Mouse (Mus musculus): ENCODE results near the gene Pik3ca.
A peak's percentile ranks its signal among the peaks of the same experiment; 100 is the strongest.

Gene Pik3ca

DNA sequence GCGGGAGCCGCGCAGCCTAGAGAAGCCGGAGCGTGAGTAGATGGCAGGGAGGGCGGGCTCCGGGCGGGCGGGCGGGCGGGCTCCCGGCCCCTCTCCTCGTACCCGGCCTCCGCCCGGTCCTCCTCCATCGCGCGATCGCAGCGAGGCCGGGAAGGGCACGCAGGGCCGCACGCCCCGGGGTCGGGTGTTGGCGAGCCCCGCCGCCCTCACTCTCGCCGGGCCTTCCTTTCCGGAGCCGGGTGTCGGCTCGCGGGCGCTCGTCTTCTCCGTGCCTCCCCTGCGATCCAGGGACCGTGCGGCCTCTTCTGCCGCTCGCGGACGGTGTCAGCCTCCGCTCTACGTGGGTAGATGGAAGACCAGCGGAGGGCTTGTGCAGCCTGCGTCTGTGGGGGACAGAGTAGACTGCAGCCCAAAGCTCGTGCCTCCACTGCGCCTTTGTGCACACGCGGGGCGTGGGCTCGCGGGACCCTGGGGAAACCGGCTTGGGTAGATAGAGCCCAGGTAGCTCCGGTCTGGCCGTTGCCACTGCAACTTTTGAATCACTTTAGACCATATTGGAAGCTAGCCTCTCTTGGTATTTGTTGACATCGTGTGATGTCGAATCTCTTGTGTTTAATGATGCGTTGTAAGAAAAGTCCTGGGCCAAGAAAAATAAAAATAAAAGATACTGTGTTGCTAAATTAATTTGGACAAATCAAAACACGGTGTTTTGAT, at the start of gene Pik3ca:
Pik3ca (plus strand) TSS at position 211 of the 714 bp plus-strand sequence.
- DNase-seq (ENCODE audit: low read depth, low spot score) = peak; percentile 22

DNA sequence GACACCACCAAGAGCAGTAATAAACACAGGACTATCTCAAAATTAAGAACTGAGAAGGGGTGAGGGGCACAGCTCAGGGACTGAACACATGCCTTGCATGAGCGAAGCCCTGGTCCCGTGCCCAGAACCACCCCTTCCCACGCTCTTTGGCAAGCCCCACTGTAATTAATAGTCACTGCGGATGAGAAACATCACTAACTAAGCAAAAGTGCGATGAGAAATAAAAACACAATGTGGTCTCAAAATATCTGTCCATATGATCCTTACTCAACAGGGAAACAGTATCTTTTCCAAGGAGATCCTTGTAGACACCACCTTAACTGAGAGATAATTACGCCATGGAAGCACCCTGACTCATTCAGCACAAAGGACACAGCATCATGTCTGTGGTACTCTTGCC, 49.6 kb upstream of the Pik3ca start:
- DNase-seq (ENCODE audit: low read depth, low spot score) = no peak

DNA sequence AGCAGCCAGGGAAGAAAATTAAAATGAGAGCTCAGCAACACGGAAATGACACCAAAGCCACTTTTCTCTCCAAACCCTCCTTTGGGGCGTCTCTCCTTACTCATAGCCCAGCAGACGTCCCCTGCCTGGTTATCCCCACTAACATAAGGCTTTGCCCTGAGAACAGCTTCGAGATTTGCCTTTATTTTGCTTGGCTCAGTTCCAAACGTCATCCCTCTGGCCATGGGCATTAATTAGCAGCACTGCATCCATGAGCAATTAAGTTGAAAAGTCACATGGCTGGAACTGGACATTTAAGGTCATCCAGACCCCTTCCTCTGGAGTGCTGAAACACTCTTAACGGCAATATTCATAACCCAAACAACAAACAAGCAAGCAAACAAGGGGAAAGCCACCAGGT, 36.2 kb upstream of the Pik3ca start:
- no peak for DNase-seq (ENCODE audit: low read depth, low spot score)

DNA sequence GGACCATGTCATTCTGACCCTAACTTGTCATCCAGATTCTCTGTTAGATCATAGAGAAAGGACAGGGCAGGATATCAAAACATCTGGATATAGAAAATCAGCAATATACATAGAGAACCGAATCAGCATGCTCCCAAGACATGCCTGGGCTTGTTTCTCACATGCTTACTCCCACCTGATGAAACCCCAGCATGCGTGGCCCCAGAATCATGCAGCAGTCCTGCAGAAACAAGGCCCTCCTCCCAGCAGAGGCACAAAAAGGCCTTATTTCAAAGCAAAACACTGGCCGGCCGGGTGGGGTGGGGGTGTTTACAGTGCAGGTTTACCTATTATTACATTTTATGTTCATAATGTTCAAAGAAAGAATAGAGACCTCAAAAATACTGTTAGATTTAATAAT, 33.3 kb upstream of the Pik3ca start:
- DNase-seq (ENCODE audit: low read depth, low spot score) = no peak

DNA sequence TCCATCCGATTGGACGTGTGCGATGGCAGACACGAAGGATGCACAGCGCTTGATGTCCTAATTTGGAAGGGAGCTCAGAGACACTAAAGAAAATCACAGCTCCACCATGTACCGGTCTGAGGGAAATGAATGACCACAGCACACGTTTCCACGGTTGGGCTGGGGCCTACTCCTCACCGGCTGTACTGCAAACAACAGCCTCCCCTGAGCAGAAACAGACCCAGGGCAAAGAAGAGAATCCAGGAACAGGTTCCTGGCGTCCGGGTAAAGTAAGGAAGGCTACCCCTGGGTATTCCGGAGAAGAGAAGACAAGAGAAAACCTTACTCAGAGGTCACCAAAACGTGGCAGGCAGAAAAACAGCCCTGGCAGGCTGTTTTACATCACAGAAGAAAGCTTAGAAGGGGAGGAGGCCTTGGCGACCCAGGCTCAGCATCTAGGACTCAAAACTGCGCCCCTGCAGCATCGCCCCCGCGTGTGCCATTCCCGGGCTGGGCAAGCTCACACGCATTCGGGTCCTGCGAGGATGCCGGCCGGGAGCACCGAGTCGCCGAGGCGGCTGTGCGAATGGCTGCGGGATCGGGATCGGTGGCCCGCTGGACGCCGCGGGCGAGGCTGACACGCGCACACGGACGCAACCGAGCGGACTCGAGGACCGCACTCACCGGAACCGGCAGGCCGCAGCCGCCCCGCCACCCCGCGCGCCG, 32.5 kb upstream of the Pik3ca start:
- no peak for DNase-seq (ENCODE audit: low read depth, low spot score)

DNA sequence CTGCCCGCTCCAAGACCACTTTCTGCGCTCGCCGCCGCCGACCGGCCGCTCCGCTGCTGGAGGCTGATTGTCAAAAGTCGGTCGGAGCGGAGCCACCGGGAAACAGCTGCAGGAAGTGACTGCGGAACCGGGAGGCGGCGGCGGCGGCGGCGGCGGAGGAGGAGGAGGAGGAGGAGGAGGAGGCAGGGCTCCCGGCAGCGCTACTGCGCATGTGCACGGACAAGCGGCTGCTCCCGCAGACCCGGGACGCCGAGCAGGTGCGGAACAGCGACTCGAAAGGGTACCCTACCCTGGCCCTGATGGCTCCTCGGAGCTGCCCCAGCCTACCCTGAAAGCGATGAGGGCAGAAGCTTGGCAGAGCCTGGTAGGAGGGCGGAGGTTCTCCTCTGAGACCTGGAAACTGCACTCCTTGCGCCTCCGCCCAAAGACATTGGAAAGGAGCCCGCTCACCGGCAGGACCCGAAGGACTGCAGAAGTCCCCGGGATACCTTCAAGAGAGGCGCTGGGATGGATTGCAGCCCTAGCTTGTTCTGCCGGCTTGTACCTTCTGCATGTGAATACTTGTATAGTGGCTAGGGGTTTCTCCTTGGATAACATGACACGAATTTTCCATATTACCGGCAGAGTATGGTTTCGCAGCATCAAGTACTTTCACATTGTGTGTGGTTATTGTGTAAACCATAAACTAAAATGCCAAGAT, 31.8 kb upstream of the Pik3ca start, which contains the start of gene Zmat3:
Zmat3 (minus strand) TSS at position 469 of the 700 bp plus-strand sequence.
- DNase-seq (ENCODE audit: low read depth, low spot score) = no peak

DNA sequence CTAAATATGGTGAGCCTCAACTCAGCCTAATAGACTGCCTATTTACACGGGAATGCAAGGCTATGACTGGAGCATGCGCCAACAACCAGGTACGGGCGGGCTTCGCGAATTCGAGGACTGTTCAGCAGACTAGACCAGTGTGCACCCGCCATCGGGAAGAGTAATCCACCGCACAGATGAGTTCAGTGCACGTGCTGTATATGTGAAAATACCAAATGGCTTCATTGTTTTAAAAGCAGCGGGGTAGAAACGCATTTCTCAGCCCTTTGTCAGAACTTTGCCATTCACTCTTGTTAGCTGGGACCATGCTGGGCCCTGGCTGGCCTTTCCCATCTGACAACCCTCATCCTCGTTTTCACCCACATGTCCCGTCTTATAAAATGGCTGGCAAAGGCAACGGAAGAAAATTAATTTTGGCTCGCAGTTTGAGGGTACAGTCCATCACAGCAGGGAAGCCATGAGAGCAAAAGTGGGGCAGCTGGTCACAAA, 31.2 kb upstream of the Pik3ca start:
- DNase-seq (ENCODE audit: low read depth, low spot score) = no peak

DNA sequence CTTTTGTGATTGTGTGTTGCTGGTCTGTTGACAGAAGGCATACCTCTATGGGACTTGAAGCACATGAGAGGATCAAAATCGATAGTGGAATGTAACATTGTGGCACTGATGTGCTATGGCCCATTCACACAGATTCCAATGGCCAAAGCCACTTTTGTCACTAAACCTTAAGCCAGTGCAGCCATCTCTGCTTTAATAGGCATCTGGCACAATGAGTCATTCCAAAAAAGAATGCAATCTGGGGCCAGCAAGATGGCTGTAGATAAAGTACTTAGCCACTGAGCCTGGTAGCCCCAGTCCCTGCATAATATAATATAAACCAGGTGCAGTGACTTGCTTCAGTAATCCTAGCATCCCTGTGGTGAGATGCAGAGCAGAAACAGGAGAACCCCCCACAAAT, 30.0 kb upstream of the Pik3ca start:
- DNase-seq (ENCODE audit: low read depth, low spot score) = no peak

DNA sequence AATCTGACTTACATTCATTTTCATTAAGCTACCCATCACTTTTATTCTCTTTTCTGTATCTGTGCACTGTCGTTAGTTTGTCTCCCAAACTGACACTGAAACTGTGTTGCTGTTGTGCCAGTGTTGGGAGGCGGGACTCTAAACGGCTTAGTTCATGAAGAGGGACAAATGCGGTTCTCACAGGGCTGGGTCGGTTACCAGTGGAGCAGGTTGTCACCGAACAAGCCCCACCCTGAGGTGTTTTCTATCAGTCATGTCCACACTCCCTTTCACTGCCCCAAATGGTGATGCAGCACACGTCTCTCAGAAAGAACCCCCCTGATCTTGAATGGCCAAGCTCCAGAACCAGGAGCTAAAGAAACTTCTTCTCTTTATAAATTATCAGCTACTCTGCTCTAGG, 25.5 kb upstream of the Pik3ca start:
- DNase-seq (ENCODE audit: low read depth, low spot score) = no peak

DNA sequence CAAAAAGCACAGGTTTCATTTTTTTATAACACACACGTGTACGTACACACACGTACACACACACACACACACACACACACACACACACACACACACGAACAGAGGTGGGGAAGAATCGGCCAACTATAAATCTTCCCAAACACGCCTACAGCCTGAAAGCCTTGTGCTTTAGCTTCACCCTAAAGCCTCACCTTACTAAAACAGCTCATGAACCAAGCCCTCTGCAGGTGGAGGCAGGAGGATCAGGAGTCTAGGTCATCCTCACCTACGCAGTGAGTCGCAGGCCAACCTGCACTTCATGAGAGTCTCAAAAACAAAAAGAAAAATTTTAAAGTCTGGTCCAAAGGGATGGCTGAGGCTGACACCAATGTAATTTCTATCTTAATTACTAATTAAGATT, 25.0 kb upstream of the Pik3ca start:
- DNase-seq (ENCODE audit: low read depth, low spot score) = no peak

DNA sequence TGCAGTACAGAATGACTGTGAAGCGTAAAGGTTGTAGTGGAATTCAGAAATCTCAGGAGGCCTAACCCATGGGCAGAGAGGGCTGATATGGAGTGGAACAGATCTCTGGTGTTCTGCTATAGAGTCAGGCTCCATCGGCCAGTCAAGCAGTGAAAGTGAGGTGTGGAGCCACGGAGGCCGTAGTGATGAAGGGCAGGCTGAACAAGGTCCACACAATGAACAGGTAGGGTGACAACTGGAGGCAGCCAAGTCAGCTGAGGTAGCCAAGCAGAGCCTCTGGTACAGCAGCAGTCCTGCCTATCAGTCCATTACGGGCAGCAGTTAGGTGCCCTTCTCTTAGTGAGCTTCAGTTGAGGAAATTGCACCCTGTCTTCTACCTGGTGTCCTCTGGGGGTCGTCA, 24.2 kb upstream of the Pik3ca start:
- DNase-seq (ENCODE audit: low read depth, low spot score) = no peak

DNA sequence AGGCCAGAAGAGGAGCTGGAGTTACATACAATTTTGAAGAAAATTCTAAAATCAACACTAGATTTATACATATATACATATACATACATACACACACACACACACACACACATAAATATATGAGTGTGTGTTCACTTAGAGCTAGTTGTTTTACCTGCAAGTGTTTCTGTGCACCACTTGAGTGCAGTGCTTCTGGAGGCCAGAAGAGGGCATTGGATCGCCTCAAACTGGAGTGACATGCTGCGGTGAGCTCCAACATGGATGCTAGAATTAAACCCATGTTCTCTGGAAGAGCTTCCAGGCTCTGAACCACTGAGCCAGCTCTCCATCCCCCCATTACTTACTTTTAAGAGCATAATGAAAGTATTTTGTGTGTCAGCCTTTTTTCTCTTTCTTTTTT, 17.6 kb upstream of the Pik3ca start:
- no peak for DNase-seq (ENCODE audit: low read depth, low spot score)

DNA sequence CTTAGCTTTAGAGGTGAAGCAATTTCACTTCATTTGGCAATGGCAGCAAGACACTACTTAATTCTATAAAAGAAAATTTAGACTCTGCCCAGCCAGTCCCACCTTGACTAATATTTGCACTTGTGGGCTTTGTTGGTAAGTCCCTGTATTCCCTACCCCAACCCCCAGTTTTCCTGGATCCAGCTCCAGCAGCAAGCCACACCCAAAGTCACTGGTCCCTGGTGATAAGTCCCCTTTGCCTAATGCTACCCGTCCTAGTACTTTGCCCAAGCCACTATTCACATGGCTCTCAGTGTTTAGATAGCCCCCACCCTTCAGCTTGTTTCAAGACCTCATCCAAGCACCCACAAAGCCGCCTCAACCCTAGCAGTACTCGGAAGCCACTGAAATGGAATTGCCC, 15.9 kb upstream of the Pik3ca start:
- DNase-seq (ENCODE audit: low read depth, low spot score) = no peak

DNA sequence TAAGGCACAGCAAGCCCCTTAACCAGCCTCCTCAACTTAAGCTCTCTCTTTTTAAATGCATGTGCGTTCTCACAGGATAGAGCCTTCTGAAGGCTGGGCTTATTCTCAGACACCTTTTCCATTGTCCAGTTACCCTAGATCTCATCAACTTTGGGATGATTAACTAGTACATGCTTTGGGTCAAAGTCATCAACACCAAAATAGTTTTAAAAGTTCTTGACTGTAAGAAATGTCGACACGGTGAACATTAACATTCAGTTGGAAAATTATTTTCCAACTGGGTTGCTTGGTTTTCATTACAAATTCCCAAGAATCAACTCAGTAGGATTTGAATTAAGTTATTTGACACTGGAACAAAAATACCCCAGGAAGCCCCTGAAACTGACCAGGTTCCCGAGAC, 4.6 kb upstream of the Pik3ca start:
- no peak for DNase-seq (ENCODE audit: low read depth, low spot score)

DNA sequence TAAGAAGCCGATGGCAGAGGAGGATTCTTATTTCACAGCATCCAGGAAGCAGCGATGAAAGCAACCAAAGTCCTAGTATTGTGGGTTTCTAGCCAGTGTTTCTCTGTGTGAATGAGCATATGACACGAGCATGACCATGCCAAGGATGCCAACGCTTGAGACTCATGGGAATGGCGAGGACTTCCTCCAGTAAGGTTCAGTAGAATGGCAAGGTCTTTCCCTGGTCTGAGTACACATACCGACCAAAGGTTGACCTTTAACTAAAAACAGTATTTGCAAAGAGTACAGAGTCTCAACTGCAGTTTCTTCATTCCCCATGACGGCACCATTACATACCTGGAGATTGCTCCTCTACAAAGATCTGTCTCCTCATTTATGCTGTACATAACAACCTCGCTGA, 3.5 kb upstream of the Pik3ca start:
- DNase-seq (ENCODE audit: low read depth, low spot score) = no peak

DNA sequence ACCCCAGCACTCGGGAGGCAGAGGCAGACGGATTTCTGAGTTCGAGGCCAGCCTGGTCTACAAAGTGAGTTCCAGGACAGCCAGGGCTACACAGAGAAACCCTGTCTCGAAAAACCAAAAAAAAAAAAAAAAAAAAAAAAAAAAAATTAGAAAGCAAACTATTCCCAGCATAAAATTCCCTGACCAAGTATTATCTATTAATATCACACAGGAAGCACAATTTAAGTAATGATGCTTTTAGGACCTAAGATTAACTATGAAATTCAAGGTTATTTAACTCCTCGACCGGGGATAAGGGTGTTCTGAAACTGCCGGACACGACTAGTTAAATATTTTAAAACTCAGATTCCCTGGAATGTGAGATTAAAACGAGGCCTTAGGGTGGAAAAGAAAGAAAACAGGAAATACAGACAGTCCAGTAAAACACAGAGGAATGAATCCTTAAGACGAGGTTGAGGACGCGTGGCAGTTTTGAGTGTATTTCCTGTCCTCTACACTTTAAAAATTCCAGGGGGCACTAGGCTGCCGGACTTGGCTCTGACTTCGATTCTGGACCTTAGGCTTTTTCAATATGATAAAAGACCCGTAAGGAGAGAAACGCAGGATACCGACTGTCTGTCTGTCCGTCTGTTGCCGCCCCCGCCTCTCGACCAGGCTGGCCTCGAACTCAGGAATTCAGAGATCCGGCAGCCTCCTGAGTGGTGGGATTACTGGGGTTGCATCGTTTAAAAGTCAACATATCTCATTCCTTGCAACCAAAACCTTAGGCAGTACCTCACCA, 1.5 kb upstream of the Pik3ca start:
- DNase-seq (ENCODE audit: low read depth, low spot score) = no peak

DNA sequence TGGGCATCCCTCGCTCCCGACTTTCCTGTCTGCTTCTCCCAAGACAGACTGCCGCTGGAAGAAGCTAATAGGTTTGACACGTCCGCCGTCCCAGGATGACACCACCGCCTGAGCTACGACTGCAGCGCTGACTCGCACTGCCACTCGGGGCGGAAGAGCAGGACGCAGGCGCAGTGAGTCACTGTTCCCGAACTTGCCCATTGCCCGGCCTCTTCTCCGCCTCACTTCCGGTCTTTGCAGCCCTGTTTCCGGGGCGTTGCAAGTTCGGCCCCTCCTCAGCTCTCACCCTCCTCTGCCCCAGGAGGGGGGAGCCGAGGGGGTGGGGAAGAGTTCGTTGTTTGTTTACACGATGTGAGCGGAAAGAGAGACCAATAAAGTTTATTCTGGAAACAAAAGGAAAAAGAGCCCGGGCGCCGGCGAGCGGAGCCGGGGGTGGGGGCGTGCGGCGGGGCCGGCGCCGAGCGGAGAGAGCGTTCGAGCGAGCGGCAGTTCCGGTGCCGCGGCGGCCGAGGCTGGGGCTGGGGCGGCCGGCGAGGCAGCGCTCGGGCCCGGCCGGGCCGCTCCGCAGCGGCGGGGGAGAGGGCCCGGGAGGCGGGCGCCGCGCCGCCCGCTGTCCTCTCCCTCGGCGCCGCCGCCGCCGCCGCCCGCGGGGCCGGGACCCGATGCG, 544 bp upstream of the Pik3ca start:
- peak; percentile 96 for DNase-seq (ENCODE audit: low read depth, low spot score)

DNA sequence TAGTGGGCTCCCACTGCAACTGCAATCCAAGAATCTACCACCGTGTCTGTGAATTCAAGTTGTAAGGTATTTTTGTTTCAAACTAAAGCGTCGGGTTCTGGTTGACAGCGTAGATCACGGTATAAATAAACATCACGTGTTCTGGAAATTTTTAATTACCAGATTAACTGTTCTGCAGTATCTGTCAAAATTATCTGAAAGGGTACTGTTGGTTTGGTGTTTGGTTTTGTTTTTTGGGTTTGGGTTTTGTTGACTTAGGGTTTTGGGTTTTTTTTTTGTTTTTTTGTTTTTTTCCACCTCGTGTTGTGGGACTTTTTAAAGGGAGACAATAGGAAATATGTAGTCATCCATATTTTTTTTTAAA, 686 bp downstream of the Pik3ca start:
- DNase-seq (ENCODE audit: low read depth, low spot score) = no peak

DNA sequence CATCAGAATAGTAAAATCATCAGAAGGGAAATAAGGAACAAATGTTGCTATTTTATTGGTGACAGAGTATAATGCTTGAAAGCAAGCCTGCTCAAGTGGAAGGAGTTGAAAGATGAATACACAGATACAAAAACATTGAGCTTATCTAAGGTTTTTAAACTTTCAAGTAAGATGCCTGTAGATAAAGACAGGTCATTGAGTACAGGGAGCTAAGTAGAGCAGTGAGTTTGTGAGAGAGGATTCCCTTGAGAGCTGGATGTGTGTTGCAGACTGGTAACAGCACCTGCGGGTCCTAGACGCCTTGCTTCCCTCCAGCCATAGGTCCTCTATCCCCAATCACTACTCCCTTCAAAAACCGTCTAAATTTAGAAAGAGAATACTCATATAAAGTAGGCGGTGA, 1.2 kb downstream of the Pik3ca start:
- DNase-seq (ENCODE audit: low read depth, low spot score) = no peak

DNA sequence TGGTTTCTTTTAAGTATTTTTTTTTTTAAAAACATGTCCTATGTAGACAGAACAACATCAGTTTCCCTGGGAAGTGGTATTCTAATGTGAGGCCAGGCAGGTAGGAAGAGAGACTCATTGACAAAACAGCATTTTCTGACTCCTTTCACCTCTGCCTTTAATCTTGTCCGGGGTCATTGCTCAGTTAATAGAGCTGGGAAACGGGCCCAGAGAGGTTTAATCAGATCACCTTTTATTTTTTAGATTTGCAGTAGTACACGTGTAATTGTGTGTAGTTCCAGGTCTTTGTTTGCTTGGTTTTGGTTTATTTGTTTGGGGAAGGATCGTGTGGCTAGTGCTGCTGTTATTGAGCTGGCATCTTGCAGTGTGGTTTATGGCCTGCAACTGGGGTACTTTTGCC, 1.9 kb downstream of the Pik3ca start:
- no peak for DNase-seq (ENCODE audit: low read depth, low spot score)

DNA sequence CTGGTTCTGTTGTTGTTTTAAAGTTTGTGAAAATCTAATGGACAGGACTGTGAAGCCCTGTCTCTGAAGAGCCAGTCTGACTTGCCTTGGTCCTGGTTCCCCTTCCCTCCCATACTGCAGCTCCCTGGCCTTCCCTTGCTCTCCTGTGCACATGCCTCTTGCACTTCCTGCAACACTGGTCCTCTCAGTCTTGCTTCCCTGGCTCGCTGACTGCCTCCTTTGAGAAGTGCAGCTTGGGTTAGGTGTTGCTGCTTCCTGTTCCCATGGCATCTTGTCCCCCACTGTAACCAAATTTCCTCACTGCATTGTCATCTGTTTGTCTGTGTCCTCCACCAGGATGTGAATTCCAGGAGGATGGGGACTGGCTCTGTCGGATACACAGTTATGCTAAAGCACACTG, 2.5 kb downstream of the Pik3ca start:
- no peak for DNase-seq (ENCODE audit: low read depth, low spot score)
